Mouse (Mus musculus) heart, adult 10 weeks (tissue): ENCODE results near the gene 2010111I01Rik. TPM values are rescaled to one million over a fixed set of nuclear protein-coding genes. Genes with fewer than 3 reads are reported as not detected.

Experiments used
- polyA plus RNA-seq: library from polyadenylated mRNA; stranded (reverse); fragments of 350-450 nt; fragmentation: Illumina TruSeq; extraction: RNeasy Lipid Tissue Mini Kit (QIAGEN cat#74804); gene quantifications from one replicate; pipeline ENCODE4 v1.2.3, GENCODE M21; 2014; ENCODE audit warnings: low read depth, low replicate concordance

Gene 2010111I01Rik
- polyA plus RNA-seq = 122 TPM

DNA sequence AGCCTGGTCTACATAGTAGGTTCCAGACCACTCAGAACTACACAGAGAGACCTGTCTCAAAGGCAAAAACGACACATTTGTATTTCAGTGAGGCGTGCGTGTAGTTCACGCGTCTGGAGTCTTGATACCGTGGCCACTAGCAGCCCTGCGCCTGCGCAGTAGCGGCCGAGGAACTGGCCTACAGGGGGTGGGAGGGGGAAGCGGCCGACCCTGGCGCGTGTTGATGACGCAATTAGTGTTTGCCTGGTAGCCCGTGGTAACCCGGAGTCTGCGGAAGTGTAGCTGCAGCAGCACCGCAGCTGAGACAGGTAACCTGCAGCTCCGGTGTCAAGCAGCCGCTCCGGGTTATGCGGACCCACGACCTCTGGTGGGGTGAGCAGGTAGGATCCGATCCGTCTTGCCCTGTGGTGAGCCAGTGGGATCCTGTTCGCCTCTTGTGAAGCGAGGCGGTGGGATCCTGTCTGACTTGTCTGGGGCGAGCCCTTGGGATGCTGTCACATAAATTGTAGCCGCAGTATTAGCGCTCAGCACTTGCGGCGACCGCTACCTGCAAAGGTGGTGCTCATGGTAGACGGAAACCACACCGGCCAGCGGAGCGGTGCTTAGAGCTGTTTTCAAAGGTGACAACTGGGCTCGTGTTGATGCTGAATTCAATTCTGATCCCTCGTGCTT, at the start of gene 2010111I01Rik:
2010111I01Rik (plus strand) TSS at position 254 of the 672 bp plus-strand sequence.

Other genes with a start within 250 kb of the 2010111I01Rik start
- 5.0 TPM for gene Platr25, start 204.2 kb upstream of the 2010111I01Rik start, polyA plus RNA-seq
- 1.3 TPM for gene Gm5141, start 179.1 kb upstream of the 2010111I01Rik start, polyA plus RNA-seq
- 42.3 TPM for gene Fbp2, start 106.5 kb upstream of the 2010111I01Rik start, polyA plus RNA-seq
- gene Fbp1, start 76.6 kb upstream of the 2010111I01Rik start, polyA plus RNA-seq = 0.52 TPM